Mouse (Mus musculus) T-helper 17 cell (primary cell): ENCODE results near the gene Fam117a.

Experiments used
- in situ Hi-C, 2 experiments: fragments of 300-600 bp; cut with MboI, MseI; formaldehyde crosslinking; loops; 1 replicate in 1 of 2; 2 replicates in 1 of 2; pipeline ENCODE4 v1.15.1; 2025; ENCODE audit warnings: high pct_unique_total_duplicates in 2 of 2

The Fam117a gene

GRCm38 (mm10) chr11:95414536-95415161 lies 77.8 kb downstream of the Fam117a start:
- in situ Hi-C loops, result no loop called here

- in situ Hi-C loops, result no loop called here
Observed at GRCm38 (mm10) chr11:95415931-95416330, 79.1 kb downstream of the Fam117a start.

- in situ Hi-C loops, result no loop called here
Observed at GRCm38 (mm10) chr11:95417341-95417740, 80.5 kb downstream of the Fam117a start.

- in situ Hi-C loops, result no loop called here
Observed at GRCm38 (mm10) chr11:95420880-95421435, 84.1 kb downstream of the Fam117a start.

- in situ Hi-C loops, result no loop called here
Observed at GRCm38 (mm10) chr11:95423505-95423904, 86.7 kb downstream of the Fam117a start.

- in situ Hi-C loops, result no loop called here
Observed at GRCm38 (mm10) chr11:95431344-95431743, 94.5 kb downstream of the Fam117a start.
